Mouse (Mus musculus) neural tube, embryonic 10.5 days (tissue): ENCODE measurements at regions not wholly inside any gene's neighbourhood (a gene's known extent, or its start where the extent isn't known, plus 50 kb on each side); places are given as distances from the start of the nearest gene placed in this dataset.

Source experiments
- DNase-seq: peaks from one replicate; pipeline ENCODE4 v3.0.0-alpha.2; 2017; ENCODE audit warnings: low spot score; ENCODE audit errors: extremely low spot score

DNA sequence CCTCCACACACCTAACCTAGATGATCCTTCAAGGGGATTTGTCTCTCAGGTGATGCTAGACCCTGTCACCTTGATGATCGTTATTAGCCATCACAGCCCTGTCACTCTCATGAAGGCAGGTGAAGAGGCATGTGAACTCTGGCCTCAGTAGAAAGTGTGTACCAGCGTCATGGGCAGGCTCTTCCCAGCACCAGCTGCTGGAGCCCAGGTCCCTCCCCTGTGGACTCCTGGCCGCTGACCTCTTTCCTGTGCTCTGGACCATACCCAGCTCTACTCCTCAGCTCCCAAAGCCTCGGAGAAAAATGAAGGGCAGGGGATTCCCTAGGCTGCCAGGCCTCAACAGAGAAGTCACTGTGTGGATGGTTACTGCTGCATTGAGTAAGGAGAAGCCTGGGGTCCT, 253.3 kb upstream of the Sulf2 start:
- DNase-seq = no peak

DNA sequence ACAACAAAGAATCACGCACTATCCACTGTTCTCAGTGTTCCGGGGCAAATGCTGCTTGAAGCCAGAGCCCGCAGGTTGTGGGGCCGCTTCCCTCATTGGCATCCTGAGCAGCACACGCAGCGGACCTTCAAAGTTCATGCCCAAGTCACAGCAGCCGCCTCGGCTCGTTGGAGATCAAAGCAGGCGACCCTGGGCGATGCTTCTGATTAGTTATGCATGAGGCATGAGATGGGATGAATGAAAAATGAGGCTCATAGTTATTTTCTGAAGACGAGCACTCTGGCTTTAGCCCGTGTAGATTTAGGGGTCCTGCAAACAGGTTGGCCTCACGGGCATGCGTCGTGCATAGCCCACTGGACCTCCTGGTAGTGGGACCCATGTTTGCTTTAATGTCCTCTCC, 252.5 kb upstream of the Sulf2 start:
- no peak for DNase-seq

DNA sequence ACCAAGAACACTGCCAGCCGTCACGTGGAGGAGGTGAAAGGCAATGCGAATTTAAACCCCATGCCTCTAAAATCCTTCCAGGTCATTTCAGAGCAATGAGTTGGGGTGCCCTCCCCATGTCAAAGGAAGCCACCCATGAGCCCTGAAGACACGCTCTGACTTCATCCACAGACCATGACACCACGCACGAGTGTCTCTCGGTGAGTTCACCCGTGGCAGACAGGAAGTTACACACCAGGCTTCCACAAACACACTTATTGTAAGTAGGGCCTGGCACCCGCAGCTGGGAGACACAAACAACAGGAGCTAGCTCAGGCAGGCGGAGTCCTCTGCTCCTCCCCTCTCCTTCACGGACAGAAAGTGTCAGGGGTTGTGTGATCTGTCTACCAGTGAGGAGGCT, 251.4 kb upstream of the Sulf2 start:
- no peak for DNase-seq

DNA sequence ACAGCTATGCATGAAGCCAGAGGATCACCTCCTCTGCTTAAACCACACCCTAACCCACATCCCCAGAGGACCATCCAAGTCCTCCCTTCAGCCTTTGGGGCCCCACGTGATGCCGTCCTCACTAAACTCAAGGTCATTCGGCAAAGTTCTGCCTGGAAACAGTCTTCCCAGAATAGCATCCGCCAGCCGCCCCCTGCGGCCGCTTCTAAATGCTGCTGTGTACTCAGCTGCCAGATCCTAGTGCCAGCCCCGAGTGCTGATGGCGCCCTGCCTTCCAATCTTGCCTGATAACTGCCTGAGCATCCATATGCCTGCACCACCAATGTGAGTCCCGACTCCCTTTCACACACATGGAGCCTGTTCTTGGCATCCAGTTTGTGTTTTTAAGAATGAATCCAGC, 247.9 kb upstream of the Sulf2 start:
- no peak for DNase-seq

DNA sequence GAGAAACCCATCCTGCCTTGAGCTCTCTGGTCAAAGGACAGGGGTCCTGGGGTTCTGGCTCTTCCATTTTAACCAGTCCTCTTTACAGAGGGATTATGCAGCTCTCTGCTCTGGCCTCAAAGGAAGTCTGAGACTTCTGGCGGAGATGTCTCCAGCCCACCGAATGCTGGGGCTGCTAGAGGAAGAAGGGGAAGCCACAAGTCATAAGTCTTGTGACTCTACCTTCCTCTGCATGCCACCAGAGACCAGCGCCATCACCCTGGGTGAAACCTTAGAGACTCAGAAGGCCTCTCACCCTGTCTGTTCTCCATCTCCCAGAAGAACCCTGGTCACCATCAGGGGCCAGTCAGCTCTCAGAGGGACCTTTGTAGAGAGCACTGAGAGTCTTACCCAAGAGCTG, 246.4 kb upstream of the Sulf2 start:
- no peak for DNase-seq

DNA sequence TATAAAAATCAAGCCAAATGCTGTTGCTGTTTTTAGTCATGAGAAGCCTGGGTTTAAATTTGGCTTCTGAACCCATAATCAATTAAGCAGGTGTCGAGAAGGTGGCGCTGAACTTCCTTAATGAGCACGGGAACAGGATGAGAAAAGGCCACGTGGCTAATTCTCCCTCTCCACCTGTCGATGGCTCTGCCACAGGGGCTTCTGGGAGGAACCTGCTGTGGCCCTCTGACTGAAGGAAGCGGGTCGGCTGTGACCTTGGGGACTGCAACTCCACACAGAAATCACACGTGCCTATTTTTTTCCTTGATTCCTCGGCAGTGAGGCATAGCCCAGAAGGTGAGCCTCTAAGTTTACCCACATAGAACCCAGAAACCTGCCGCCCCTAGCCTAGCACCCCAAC, 244.8 kb upstream of the Sulf2 start:
- no peak for DNase-seq

DNA sequence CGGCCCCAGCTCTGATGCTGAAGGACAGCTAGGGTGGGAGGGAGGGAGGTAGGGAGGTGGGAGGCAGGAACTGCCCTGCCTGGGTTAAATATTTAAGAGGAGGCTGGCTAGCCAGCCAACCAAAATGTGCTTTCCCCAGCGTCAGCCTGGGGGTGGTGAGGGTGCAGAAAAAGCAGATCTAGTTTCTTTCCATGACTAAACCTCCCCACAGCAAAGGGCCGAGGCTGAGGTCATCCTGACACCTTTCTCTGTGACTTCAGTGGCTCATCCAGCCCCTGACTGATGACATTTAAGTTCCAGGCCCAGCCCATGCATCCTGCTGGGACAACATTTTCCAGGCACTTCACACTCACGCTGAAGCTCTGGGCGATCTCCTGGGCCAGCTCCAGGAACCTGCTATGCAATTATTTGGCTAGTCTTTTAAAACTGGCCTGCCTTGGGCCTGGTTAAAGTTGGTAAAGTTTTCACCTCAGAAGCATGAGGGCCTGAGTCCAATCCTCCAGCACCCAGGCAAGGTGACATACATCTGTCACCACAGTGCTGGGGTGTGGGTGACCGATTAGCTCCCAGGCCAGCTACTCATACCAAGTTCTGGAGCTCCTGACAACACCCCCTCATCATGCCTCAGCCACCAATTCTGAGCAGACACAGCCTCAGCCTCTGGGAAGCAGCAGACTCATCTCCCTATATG, 243.8 kb upstream of the Sulf2 start:
- DNase-seq = no peak

DNA sequence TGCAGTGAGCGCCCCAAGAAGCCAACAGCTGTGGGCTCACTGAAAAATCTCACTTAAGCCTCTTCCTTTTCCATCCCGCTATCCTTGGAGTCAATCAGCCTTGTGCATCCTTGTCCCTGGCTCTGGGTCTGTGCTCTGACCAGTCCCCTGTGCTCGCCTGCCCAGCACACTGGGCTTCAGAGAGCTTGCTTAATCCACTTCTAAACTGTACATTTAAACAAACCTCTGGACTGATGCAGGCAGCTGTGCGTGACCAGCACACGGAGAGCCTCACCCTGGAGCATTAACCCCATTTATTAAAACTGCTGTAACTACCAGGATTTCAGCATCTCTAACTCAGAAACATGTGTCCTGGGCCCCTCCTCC, 243.3 kb upstream of the Sulf2 start:
- DNase-seq = no peak

DNA sequence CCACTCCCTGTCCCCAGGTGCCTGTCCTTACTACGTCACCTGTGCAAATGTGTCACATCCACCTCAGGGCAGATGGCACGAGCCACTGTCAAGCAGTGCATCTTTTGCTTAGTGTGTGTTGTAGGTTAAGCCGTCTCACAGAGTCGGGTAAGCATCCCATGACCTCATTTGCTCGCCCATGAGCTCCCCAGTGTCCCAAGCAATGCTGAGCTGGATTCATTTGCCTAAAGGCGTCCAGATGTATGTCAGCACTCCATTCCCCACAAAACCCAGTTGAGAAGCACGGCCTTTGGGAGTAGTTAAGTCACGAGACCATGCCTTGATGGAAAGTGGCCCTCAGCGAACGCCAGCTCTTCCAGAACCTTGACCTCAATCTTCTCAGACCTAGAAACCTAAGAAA, 242.7 kb upstream of the Sulf2 start:
- DNase-seq = no peak

DNA sequence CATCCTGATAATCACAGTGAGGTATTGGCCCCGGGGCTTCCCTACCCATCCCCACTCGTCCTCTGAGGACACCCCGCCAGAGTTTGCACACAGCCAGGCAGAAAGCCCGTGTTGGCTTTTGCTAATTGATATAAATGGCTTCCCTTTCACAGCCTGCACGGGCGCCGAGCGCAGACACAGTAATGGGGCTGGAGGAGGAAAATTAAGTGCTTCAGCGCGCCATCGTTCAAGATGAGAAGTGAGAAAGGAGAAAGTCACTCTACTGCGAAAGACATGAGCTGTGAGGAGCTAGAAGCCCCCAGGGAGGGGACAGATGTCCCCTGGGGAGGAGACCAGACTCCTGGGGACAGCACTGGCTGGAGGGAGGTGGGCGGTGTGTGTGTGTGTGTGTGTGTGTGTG, 239.2 kb upstream of the Sulf2 start:
- DNase-seq = peak; percentile 56

DNA sequence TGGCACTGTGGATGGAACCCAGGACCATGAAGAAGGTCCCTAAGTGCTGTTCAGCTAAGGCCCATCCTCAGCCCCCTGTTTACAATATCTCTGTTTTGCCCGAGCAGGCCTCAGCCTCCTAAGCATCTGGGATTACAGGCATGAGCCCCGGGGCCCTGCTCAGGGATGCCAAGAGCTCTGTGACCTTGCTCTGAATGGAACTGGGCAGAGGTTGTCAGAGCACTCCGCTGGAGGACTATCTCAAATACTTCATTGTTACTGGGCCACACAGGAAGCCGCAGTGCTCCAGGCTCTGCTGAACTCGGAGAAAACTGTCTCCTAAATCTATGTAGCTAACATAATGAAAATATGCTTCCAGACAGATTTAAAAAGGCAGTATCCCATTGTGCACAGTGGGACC, 235.7 kb upstream of the Sulf2 start:
- no peak for DNase-seq

DNA sequence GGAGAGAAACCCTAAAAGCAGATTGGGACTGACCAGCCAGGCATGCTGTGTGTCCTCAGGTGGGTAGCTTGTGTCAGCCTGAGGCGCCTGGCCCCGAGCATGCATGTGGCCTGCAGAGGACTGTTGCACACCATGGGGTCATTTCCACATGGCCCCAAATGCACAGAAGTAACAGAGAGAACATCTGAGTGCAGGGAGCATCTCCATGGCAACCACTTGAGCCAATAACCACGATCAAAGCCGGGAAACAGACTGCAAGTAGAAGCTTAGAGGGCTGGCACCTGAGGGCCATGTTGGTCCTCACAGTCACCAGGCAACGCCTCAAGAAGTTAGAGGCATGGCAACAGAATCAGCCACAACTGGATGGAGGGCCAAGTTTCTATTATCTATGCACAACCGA, 232.6 kb upstream of the Sulf2 start:
- no peak for DNase-seq

DNA sequence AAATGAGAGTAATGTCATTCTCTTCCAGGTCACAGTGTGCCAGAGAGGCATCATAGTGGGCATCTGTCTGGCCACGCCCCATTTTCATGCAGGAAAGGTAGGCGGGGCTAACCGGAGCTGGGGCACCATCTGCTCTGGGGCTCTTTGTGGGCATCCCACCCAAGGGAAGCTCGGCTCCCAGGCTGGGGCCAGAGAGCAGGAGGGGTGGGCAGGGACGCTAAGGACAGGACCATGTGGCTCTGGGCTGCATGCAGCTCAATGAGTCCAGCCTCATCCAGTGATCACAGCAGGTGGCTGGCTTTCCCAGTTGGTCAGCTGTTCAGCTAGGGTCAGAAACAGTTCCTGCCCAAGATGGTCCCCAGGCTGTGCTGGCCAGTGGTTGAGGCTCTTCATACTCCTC, 231.4 kb upstream of the Sulf2 start:
- no peak for DNase-seq

DNA sequence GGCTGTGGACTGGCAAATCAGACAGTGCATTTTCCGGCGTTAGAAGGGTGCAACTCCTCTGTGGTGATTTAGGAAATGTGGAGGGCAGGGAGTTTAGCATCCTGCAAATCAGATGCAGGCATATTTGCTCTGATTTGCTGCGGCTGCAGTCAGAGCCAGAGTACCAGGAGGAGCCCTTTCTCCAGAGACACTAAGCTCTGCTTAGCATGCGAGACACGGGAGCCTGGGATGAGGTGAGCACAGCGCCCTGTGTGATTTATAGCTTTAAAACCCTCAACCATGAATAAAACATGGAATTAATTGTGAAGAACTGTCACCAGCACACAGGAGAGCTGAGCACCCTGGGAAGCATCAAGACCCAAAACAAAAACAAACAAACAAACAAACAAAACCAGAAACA, 229.1 kb upstream of the Sulf2 start:
- DNase-seq = no peak

DNA sequence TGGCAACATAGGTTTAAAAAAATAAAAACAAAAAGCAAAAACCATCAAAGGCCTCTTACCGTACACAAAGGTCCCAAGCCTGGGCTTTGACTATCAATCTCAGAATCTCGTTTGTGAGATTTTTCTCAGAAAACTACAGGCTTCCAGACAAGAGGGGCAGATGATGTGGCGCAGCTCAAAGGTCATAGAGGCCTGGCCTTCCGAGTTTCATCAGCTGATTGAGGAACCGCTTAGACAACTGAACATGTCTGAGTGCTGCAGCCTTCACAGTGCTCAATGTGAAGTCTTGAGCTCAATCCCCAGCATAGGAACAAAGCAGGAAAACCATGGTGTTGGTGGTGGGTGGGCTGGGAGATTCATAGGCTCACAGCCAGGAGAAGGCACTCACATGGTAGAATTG, 227.9 kb upstream of the Sulf2 start:
- DNase-seq = no peak

DNA sequence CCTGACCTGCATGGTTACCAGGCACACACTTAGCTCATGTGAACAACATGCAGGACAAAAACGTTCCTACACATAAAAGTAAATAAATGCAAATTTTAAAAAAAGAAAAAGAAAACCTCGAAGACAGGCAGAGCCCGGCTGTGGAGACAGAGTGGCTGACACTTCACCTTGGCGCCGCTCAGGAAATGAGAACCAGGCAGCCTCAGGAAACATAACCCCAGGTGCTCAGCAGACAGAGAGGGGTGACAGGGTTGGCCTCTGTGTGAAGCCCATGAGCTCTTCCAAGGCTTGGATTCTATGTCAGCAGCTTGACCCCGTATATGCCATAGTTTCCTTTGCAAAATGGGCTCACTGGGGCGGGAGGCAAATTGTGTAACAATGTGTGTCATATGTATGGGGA, 226.7 kb upstream of the Sulf2 start:
- no peak for DNase-seq

DNA sequence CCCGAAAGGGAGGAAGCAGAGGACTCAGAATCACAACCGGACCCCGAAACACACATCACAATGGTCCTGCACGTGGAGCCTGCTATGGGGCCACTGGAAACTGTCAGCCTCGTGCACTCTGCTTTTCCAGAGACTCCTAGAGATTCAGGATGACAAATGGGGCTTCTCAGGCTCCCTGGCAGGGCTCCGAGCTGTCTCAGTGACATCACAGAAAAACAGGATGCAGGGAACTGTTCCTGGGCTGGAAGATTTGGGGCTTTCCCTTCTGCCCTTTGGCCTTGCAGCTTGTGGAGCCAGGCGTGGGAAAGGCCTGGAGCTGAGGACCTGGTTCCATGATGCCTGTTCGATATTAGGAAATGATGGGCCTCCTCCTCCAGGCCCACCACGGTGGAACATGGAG, 225.4 kb upstream of the Sulf2 start:
- DNase-seq = no peak

DNA sequence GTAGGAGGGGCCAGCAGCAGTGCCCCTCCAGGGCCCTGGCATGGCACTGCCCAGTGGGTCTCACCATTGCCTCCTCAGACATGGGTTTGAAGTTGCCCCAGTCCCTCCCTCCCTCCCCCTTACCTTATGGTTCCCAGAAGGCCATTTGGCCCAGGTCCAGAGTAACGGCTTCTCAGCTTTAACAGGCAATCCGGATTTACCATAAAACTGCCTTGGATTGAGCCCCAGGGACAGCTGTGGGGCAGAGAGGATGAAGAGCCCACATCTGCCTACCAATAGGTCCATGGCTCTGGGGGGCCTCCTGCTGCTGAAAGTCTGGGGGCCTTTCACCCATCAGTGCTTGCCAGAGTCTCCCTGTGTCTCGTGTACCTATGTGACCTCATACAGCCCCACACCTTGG, 222.9 kb upstream of the Sulf2 start:
- no peak for DNase-seq

DNA sequence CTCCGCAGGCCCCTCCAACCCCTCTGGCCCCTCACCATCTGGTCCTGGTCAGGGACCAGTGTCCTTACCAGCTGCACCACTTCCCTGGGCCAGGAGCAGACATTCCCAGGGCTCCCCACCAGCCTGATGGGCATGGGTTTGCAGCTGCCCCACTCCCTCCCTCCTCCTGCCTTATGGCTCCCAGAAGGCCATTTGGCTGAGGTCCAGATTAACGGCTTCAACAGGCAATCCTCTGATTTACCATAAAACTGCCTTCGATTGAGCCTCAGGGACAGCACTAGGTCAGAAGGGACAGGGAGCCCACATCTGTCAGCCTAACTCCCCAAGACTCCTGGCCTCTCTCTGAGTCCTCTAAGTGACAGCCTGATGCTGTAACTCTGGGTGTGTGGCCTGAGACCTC, 221.9 kb upstream of the Sulf2 start:
- peak; percentile 57 for DNase-seq

DNA sequence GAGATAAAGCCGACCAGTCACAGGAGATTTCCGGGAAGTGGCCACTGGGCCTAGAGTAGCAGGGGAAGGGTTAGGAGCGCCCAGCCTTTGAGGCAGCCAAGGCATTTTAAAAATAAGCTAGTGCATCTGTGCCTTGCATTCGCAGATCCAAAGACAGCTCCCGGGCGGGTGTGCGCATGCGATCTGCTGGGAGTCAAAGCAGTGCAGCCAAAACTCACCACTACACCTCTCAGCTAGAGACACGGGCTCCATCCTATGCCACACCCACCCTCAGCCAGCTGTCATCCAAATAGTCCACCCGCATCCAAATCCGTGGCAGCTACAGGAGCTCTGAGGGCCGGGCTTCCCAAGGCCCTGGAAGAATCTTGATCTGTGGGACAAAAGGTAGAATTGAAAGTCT, 220.2 kb upstream of the Sulf2 start:
- no peak for DNase-seq

DNA sequence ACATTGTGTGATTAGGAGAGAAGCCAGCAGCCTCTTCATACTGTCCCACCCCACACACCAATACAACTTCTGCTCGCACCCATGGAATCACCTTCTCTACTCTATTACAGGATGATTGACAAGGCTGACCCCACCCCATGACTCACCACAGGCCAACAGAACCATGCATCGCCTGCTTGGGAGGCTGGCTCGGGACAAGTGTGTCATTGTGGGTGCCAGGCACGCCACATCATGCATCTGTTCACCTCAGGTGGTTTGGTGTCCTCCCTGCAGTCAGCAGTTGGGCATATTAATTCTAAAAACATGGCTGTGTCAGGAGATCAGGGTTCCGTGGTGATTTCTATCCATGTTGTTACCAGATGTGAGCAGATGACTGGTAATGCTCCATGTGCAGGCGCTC, 215.3 kb upstream of the Sulf2 start:
- DNase-seq = no peak

DNA sequence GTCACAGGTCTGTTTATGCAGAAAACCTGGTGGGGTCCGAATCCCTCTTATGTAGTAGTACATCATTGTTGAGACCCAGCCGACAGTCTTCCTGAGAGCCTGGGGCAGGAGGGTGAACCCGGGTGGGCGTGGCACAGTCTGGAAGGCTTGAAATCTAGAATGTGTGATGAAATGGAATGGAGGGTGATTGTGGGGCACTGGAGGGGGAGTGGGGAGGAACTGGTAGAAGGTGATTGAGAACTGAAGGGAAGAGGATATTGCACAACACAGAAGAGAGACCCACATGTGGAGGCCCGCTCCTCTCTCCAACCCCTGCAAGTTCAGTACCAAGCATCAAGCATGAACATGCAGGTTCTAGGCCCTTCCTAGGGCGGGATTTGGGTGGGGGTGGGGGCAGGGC, 206.2 kb upstream of the Sulf2 start:
- no peak for DNase-seq

DNA sequence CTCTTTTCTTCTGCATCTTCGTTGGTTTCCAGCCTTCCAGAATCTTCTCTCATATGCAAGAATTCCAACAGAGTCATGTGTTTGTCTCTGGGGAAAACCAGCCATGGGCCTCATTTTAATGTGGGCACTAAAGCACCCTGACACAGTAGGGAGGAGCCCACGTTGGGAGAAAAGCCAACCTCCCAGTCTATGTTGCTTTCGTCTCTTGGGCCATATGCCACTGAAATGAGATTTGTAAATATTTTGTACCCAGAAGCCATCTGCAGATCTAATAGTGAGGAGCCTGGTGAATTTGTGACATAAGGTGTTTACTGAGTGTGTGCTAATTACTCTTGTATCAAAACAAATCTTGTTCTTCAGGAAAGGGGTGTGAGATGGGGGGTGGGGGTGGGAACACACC, 205.3 kb upstream of the Sulf2 start:
- no peak for DNase-seq

DNA sequence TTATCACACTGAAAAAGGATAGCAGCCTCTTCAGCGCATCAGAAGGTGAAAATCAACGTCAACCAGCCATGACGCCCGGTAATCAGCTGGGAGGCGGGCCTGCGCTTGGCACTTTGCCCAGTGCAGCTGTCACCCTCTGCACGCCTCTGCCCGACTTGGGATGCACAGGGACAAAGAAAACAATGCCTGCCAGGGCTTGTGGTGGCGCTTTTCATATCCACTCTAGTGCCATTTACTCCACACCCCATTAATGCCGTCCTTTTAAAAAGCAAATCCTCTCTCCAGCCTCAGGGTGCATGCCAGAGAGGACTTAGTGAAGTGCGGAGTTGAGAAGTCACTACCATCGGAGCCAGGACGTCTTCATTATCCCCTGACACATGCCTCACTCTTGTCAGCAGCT, 204.5 kb upstream of the Sulf2 start:
- DNase-seq = no peak
